Mouse (Mus musculus): ENCODE measurements around the gene Nemp1. TPM values are rescaled to one million over a fixed set of nuclear protein-coding genes. Genes with fewer than 3 reads are reported as not detected.

Nemp1 gene
- polyA plus RNA-seq, 1 experiment from 2014 or later = 7.8 TPM

DNA sequence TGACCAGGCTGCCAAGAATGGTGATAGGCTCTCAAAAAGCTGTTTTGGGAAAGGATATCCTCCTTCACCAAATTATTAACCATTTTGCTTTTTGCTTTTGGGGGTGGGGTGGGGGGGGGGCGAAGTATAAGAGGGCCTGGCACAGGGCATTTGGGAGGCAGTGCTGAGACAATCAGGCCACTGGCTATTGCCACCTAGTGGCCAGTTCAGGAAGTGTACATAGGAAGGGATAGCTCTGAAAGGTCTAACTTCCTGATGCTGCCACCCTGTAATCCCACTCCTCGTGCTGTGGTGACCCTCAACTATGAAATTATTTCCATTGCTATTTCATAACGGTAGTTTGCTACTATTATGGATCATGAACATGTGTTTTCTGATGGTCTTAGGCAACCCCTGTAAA lies 40.3 kb upstream of the Nemp1 start:
- H3K27me3 ChIP-seq (replicated peaks) = no peaks in the 10 kb centered on the region
- H3K36me3 ChIP-seq = no peaks in the 10 kb centered on the region
- ATAC-seq (ENCODE audit: insufficient read depth, low FRiP score, low read depth) = no peak
- WGBS = 87% methylated on average over 3 of the region's 3 CpGs
- H3K9me3 ChIP-seq = no peaks in the 10 kb centered on the region
- H3K4me1 ChIP-seq = peaks cover 6% of the 10 kb centered on the region; the same call in 1 of the 2 replicates
- no peak overlapping the region for H3K9ac ChIP-seq
- H3K4me3 ChIP-seq (replicated peaks) = no peak overlapping the region
- H3K4me2 ChIP-seq = no peak overlapping the region
- no peak overlapping the region for H3K27ac ChIP-seq

GRCm38 (mm10) chr10:127631261-127632214 lies 35.2 kb upstream of the Nemp1 start:
- no peak overlapping the region for H3K27ac ChIP-seq
- WGBS = 76% methylated on average over 10 of the region's 10 CpGs
- no peaks in the 10 kb centered on the region for H3K27me3 ChIP-seq (replicated peaks)
- ATAC-seq (ENCODE audit: insufficient read depth, low FRiP score, low read depth) = no peak
- H3K4me3 ChIP-seq (replicated peaks) = no peak overlapping the region
- H3K4me1 ChIP-seq = peaks cover 7% of the 10 kb centered on the region; the same call in 1 of the 2 replicates
- H3K9me3 ChIP-seq = no peaks in the 10 kb centered on the region
- no peak overlapping the region for H3K4me2 ChIP-seq
- no peak overlapping the region; the same call in 1 of the 2 replicates for H3K9ac ChIP-seq
- no peaks in the 10 kb centered on the region for H3K36me3 ChIP-seq

GRCm38 (mm10) chr10:127632668-127633271 lies 33.9 kb upstream of the Nemp1 start:
- H3K9me3 ChIP-seq = no peaks in the 10 kb centered on the region
- no peak overlapping the region for H3K4me3 ChIP-seq (replicated peaks)
- peaks cover 7% of the 10 kb centered on the region; the same call in 1 of the 2 replicates for H3K4me1 ChIP-seq
- H3K27ac ChIP-seq = no peak overlapping the region
- H3K27me3 ChIP-seq (replicated peaks) = no peaks in the 10 kb centered on the region
- H3K4me2 ChIP-seq = no peak overlapping the region
- 26% methylated on average over 7 of the region's 7 CpGs for WGBS
- H3K36me3 ChIP-seq = no peaks in the 10 kb centered on the region
- no peak for ATAC-seq (ENCODE audit: insufficient read depth, low FRiP score, low read depth)
- H3K9ac ChIP-seq = no peak overlapping the region

DNA sequence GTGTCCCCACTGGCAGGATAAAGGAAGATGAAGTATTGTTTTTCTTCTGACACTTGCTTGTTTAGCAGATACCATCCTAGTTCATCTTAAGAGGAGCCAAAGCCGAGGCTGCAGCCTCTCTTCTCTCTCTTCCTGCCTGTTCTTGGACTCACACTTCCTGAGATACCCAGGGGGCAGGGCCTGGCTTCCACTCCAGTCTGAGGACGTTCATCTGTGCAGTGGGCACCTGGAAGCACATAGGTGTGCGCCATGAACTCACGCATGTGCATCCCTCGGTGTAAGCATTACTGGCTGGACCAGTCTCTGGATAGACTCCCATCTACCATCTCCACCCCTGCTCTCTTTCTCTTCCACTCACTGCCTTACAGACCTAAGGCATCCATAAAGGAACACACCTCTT lies 26.3 kb upstream of the Nemp1 start:
- Histone ChIP-seq H3K27ac (no peak overlapping the region), H3K9me3 (no peaks in the 10 kb centered on the region), H3K4me3 (replicated peaks) (no peak overlapping the region), H3K4me1 (peaks cover 14% of the 10 kb centered on the region), H3K36me3 (no peaks in the 10 kb centered on the region), H3K27me3 (replicated peaks) (no peaks in the 10 kb centered on the region), H3K4me2 (no peak overlapping the region), H3K9ac (no peak overlapping the region)
- 64% methylated on average over 5 of the region's 5 CpGs for WGBS
- ATAC-seq (ENCODE audit: insufficient read depth, low FRiP score, low read depth) = no peak

DNA sequence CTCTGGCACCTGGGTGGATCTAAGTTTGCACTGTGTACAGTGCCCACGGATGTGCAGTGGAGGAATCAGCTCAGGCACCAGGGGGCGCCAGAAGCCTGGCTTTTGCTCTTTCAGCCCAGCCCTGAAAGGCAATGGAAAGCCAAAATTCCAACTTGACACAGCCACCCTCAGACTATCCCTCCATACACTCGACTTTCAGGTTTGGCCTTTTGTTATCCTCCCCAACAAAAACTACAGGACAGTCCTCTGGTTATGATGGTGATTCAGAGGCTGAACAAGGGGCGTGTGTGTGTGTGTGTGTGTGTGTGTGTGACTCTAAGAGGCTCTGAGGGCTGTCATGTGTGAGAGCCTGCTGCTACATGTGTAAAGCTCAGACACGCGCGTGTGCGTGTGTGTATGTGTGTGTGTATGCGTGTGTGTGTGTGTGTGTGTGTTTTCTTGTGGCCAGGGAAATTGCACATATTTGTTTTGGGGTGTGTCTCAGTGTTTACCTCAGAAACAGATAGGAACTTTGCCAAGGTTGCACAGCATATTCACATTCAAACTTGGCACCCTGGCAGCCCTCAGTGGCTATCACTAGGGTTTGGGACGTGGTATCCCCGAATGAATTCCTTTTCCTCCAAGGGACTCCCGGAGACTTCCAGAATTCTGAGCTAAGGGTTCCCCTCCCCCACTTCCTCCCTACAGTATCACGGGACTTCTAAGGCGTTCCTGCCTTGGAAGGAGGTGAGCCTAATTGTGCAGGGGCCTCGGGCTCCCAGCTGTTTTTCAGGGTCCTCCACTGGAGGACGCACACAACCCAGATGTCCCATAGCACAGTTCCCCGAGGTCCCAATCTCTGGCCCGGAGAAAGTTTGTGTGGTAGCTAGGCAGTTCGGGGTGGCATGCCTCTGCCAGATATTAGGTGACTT lies 24.6 kb upstream of the Nemp1 start:
- H3K4me2 ChIP-seq = peak overlapping the region; percentile 72
- peaks cover 14% of the 10 kb centered on the region for H3K4me1 ChIP-seq
- peak overlapping the region; percentile 55; the same call in 1 of the 2 replicates for H3K9ac ChIP-seq
- H3K27ac ChIP-seq = peak overlapping the region; percentile 96
- peak; percentile 69 for ATAC-seq (ENCODE audit: insufficient read depth, low FRiP score, low read depth)
- H3K27me3 ChIP-seq (replicated peaks) = no peaks in the 10 kb centered on the region
- no peaks in the 10 kb centered on the region for H3K9me3 ChIP-seq
- peak overlapping the region; percentile 60 for H3K4me3 ChIP-seq (replicated peaks)
- 4% methylated on average over 19 of the region's 19 CpGs for WGBS
- peaks cover 3% of the 10 kb centered on the region; the same call in 1 of the 2 replicates for H3K36me3 ChIP-seq

DNA sequence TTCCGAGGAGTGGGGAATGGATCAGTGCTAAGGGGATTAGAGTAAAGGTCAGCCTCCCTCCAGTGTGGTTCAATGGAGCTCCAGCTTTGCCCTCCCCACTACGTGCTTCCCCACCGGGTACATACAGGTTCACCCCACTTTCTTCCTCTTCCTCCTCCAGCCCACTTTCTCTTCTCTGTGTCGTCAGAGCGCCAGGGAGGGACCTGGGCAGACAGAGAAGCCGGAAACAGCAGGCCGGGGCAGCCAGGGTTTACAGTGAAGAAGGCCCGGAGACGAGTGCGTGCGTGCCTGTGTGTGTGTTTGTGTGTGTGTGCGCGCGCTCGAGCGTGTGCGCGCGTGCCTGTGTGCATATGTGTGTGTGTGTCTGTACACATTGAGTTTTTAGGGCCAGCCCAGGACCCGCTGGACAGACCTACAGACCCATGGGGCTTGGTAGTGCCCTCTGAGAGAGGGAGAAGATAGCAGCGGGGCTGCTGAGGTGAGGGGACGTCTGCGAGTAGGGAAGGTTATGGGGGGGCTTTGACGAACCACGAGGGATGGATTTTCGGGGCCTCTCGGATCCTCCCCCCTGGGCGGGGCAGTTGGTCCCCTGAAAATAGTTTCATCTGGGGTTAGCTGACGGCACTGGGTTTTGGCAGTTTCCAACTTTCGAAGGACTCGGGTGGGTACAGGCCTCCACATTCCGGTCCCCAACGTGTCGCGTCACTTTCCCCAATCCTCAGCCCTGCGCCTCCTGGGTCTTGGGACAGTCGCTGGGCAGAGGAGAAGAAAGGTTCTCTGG lies 23.7 kb upstream of the Nemp1 start, which contains the start of gene Stat6:
Gene Stat6 (plus strand): TSS at position 215 of the 781 bp plus-strand sequence.
- H3K27ac ChIP-seq = peak within 1 kb of the TSS; percentile 96
- H3K27me3 ChIP-seq (replicated peaks) = no peaks in the 10 kb centered on the region
- ATAC-seq (ENCODE audit: insufficient read depth, low FRiP score, low read depth) = peak; percentile 75
- H3K9ac ChIP-seq = peak within 1 kb of the TSS; percentile 55
- H3K4me1 ChIP-seq = peaks cover 14% of the 10 kb centered on the region
- 4% methylated on average over 35 of the region's 37 CpGs for WGBS
- H3K4me2 ChIP-seq = peak within 1 kb of the TSS; percentile 72
- H3K36me3 ChIP-seq = peaks cover 9% of the 10 kb centered on the region; the same call in 1 of the 2 replicates
- no peaks in the 10 kb centered on the region for H3K9me3 ChIP-seq
- peak within 1 kb of the TSS; percentile 60 for H3K4me3 ChIP-seq (replicated peaks)

DNA sequence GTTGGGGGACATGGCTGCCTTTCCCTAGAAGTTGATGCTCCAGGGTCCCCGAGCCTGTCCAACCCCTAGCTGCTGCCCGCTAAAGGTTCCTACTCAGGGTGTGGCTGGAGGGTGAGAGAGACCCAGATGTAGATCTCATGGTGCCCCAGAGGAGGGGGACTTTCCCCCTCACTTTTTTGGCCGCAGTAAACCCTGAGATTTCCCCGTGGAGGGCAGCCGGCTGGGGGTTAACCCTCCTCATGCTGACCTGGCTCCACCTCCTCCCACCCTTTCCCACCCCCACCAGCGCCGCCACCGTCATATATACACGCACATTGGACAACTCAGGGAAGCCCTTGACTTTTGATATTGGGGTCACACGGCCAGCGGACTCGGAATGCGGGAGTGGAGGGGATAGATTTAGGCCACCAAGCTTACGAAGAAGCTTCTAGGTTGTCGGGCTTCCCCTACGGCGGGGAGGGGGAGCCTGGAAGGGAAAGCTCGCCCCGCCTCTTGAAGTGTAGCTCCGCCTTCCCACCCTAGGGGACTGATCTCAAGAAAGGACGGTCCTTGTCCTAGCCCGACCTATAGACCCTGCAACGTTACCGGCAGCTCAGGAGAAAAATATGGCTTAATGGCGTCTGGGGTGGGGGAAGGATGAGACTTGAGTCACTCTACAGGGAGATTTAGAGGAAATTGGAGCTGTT lies 23.0 kb upstream of the Nemp1 start:
- no peaks in the 10 kb centered on the region for H3K27me3 ChIP-seq (replicated peaks)
- 1% methylated on average over 25 of the region's 25 CpGs for WGBS
- peaks cover 13% of the 10 kb centered on the region; the same call in 1 of the 2 replicates for H3K36me3 ChIP-seq
- ATAC-seq (ENCODE audit: insufficient read depth, low FRiP score, low read depth) = peak; percentile 57
- H3K4me2 ChIP-seq = peak overlapping the region; percentile 72
- peak overlapping the region; percentile 60 for H3K4me3 ChIP-seq (replicated peaks)
- peak overlapping the region; percentile 55 for H3K9ac ChIP-seq
- H3K4me1 ChIP-seq = peaks cover 14% of the 10 kb centered on the region
- peak overlapping the region; percentile 96 for H3K27ac ChIP-seq
- no peaks in the 10 kb centered on the region for H3K9me3 ChIP-seq

- H3K36me3 ChIP-seq = peaks cover 16% of the 10 kb centered on the region
- H3K4me3 ChIP-seq (replicated peaks) = no peak overlapping the region
- H3K9me3 ChIP-seq = no peaks in the 10 kb centered on the region
- no peak overlapping the region for H3K27ac ChIP-seq
- no peak overlapping the region for H3K9ac ChIP-seq
- no peaks in the 10 kb centered on the region for H3K27me3 ChIP-seq (replicated peaks)
- H3K4me1 ChIP-seq = peaks cover 14% of the 10 kb centered on the region
- WGBS = 71% methylated on average over 2 of the region's 2 CpGs
- H3K4me2 ChIP-seq = no peak overlapping the region
- ATAC-seq (ENCODE audit: insufficient read depth, low FRiP score, low read depth) = no peak
These were observed 20.9 kb upstream of the Nemp1 start for GRCm38 (mm10) chr10:127645791-127646190.

DNA sequence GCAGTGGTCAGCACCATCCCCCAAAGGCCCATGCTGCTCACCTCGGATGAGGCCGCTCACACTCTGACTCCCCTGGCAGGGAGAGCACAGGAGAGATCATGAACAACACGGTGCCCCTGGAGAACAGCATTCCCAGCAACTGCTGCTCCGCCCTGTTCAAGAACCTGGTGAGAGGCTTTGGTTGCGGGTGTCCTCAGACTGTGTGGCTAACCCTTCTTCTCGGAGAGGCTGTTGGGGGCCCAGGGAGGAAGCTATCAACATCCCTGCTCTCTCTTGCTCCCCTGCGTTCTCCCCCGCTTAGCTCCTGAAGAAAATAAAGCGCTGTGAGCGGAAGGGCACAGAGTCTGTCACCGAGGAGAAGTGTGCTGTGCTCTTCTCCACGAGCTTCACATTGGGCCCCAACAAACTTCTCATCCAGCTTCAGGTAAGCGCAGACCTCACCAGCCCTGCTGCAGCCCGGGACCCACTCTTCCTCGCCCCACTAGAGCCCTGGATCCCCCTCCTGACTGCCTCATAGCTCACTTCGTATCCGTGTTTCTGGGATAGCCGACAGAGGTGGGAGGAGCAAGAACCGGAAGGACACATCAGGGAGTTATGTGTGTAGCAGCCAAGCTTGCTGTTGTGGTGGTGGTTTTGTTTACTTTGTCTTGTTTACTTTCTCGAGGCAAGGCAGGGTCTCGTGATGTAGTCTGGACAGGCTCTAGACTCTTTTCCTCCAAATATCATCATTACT lies 13.6 kb upstream of the Nemp1 start:
- Histone ChIP-seq H3K4me3 (replicated peaks) (no peak overlapping the region), H3K9ac (no peak overlapping the region), H3K9me3 (no peaks in the 10 kb centered on the region), H3K4me2 (peak overlapping the region; percentile 29), H3K36me3 (peaks cover 39% of the 10 kb centered on the region), H3K27ac (no peak overlapping the region), H3K27me3 (replicated peaks) (no peaks in the 10 kb centered on the region), H3K4me1 (no peaks in the 10 kb centered on the region; the same call in 1 of the 2 replicates)
- 47% methylated on average over 21 of the region's 21 CpGs for WGBS
- ATAC-seq (ENCODE audit: insufficient read depth, low FRiP score, low read depth) = no peak

Data from stomach, embryonic 15.5 days (tissue).